Mouse (Mus musculus) stomach, embryonic 15.5 days (tissue): Measurements from ENCODE around the gene Pacs2. TPM values are rescaled to one million over a fixed set of nuclear protein-coding genes. Genes with fewer than 3 reads are reported as not detected.
A peak's percentile ranks its signal among the peaks of the same experiment; 100 is the strongest.

Experiments
- ATAC-seq: fragments of 200-750 bp; cut with Nextera tagmentation; 2 replicates; pipeline ENCODE4 v1.8.0; 2017; ENCODE audit warnings: low read depth, moderate number of reproducible peaks, moderate TSS enrichment; ENCODE audit not compliant: insufficient read depth, low FRiP score
- H3K27ac ChIP-seq: fragments of 300-500 bp; sonication (generic); 2 replicates; pipeline ENCODE4 v1.5.1; 2015; ENCODE audit warnings: mild to moderate bottlenecking, inconsistent platforms
- H3K27me3 ChIP-seq: fragments of 300-500 bp; sonication (generic); replicated peaks from 2 replicates; pipeline ENCODE4 v1.6.1; 2015; ENCODE audit warnings: inconsistent platforms
- H3K36me3 ChIP-seq: fragments of 300-500 bp; sonication (generic); 2 replicates; pipeline ENCODE4 v1.6.1; 2015; ENCODE audit warnings: inconsistent platforms
- H3K4me1 ChIP-seq: fragments of 300-500 bp; sonication (generic); 2 replicates; pipeline ENCODE4 v1.6.1; 2015; ENCODE audit warnings: inconsistent platforms
- H3K4me2 ChIP-seq: fragments of 300-500 bp; sonication (generic); 2 replicates; pipeline ENCODE4 v1.6.1; 2015; ENCODE audit warnings: mild to moderate bottlenecking, inconsistent platforms
- H3K4me3 ChIP-seq: fragments of 300-500 bp; sonication (generic); replicated peaks from 2 replicates; pipeline ENCODE4 v1.5.1; 2015; ENCODE audit warnings: inconsistent platforms
- H3K9ac ChIP-seq: fragments of 300-500 bp; sonication (generic); 2 replicates; pipeline ENCODE4 v1.6.1; 2015; ENCODE audit warnings: inconsistent platforms
- H3K9me3 ChIP-seq: fragments of 300-500 bp; sonication (generic); 2 replicates; pipeline ENCODE4 v1.6.1; 2016; ENCODE audit warnings: inconsistent platforms
- WGBS: fragments of 180-500 bp; shearing (Covaris S2); methylation state at CpG from one replicate; pipeline ENCODE4 v1.1.7; 2015; 5-methylcytosine and 5-hydroxymethylcytosine counted together
- polyA plus RNA-seq: library from polyadenylated mRNA; unstranded; fragments of >200 nt; fragmentation: Nextera tagmentation; extraction: Ambion mirVana; gene quantifications from 2 replicates; pipeline ENCODE4 v1.2.1, GENCODE M21; 2015

Pacs2 gene
- polyA plus RNA-seq, 1 experiment from 2014 or later = 12.1 TPM

DNA sequence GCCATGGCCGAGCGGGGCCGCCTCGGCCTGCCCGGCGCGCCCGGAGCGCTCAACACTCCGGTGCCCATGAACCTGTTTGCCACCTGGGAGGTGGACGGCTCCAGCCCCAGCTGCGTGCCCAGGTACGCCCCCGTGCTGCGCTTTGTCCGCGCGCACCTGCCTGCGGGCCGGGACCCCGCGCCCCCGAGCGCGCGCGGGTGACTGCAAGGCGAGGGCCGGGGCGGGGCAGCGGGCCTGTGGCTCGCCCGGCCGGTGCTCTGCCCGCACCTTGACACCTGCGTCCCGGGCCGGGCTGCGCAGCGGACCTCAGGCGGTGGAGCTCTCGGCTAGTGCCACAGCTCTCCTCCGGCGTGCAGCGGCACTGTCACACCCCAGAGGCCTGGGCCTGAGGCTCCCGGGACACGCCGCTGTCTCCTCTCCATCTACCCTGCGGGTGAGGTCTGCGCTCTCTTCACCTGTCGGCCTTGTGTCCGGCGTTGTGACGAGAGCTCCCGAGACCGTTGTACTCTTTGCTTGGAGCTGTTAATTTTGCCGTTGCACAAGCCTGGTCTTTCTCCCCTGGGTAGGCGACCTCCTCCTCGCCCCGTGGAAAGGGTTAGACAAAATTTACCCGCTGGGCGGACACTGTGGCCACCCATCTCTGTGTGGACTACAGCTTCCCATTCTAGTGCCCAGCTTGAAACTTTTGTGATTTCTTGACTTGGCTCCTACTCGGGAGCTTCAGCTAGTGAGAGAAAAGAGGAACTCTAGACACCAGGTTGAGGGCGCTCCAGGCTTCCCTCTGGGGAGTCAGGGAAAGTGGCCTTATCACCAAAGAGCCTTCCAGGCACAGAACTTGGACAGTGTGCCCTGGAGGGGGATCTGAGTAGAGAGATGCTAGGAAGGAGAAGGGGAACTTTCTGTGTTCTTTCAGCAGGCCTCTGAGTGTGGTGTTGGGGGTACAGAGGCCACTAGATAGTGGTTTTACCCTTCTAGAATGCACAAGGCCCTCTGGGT lies 551 bp downstream of the Pacs2 start:
- Histone ChIP-seq H3K4me1 (peaks cover 31% of the 10 kb centered on the region), H3K4me2 (peak overlapping the region; percentile 87), H3K36me3 (no peaks in the 10 kb centered on the region), H3K9ac (peak overlapping the region; percentile 92), H3K4me3 (peak overlapping the region; percentile 95), H3K27me3 (no peaks in the 10 kb centered on the region), H3K27ac (peak overlapping the region; percentile 76), H3K9me3 (no peaks in the 10 kb centered on the region)
- ATAC-seq = peak; percentile 15
- 2% methylated on average over 59 of the region's 64 CpGs for WGBS

DNA sequence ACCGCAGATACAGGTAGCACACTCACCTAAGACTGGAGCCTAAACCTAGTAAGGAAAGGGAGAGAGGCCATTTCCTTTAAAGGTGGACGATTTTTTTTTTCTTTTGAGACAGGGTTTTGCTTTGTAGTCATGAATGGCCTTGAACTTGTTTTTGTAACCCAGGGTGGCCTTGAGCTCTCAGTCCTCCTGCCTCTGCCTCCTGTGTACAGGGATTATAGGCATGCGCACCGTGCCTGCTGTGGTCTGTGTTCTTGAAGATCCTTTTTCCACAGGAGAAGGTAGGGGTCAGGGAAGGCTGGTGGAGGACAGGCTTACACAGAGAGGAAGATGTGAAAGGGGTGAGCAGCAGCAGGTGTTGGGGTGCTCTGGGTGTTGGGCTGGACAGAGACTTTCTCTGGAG lies 1.6 kb downstream of the Pacs2 start:
- no peak overlapping the region for H3K27ac ChIP-seq
- no peaks in the 10 kb centered on the region for H3K9me3 ChIP-seq
- no peak overlapping the region for H3K9ac ChIP-seq
- H3K4me2 ChIP-seq = peak overlapping the region; percentile 87
- peak overlapping the region; percentile 95; the same call in 1 of the 2 replicates for H3K4me3 ChIP-seq
- no peak for ATAC-seq
- H3K27me3 ChIP-seq = no peaks in the 10 kb centered on the region
- no peaks in the 10 kb centered on the region for H3K36me3 ChIP-seq
- H3K4me1 ChIP-seq = peaks cover 31% of the 10 kb centered on the region
- WGBS = 72% methylated on average over 4 of the region's 4 CpGs

DNA sequence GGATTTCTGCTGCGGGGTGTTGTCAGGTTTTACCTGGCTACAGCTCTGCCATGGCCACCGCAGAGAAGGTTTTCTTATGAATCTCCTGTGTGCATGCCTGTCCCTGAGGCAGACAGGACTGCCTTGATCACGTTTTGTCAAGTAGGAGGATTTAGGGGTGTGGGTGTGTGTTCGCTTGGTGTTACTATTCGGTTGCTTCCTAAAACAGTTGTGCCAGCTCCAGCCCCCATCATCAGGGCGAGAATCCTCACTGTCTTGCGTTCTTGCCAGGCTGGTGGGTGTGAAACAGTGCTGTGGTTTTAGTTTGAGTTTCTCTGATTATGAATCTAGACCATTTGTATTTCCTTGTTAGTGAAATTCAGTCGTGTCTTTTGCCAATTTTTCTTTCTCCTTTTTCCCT lies 2.7 kb downstream of the Pacs2 start:
- Histone ChIP-seq H3K9ac (no peak overlapping the region), H3K9me3 (no peaks in the 10 kb centered on the region), H3K4me2 (no peak overlapping the region), H3K27ac (no peak overlapping the region), H3K27me3 (no peaks in the 10 kb centered on the region), H3K4me1 (peaks cover 31% of the 10 kb centered on the region), H3K4me3 (no peak overlapping the region), H3K36me3 (no peaks in the 10 kb centered on the region)
- WGBS = 65% methylated on average over 8 of the region's 8 CpGs
- ATAC-seq = no peak

DNA sequence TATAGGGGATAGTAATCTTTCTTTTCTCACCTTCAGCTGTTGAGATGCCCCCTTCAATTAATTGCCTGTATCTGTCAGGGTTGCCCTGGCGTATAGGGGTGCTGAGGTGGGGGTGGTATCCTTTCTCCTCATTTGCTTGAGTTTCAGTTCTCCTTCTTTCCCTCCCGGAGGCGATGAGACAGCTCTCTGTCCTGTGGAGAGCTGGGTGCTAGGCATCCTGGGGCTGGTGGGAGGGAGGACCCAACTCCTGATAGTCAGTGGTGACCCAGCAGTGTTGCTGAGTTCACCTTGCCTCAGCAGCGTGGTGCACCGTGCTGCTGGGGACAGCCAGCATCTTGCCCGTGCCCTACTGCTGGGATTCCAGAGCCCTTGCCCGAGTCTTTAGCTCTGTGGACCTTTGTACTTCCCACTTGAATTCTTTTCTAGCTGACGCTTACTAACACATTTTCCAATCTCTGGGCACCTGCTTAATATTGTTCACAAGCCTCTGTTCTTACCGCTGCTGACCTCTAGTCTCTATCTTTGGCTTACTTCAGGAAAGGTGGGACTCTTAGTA lies 3.2 kb downstream of the Pacs2 start:
- Histone ChIP-seq H3K27ac (no peak overlapping the region), H3K4me3 (no peak overlapping the region), H3K9ac (no peak overlapping the region), H3K36me3 (no peaks in the 10 kb centered on the region), H3K9me3 (no peaks in the 10 kb centered on the region), H3K4me2 (no peak overlapping the region), H3K27me3 (no peaks in the 10 kb centered on the region), H3K4me1 (peaks cover 30% of the 10 kb centered on the region)
- 73% methylated on average over 9 of the region's 9 CpGs for WGBS
- no peak for ATAC-seq

DNA sequence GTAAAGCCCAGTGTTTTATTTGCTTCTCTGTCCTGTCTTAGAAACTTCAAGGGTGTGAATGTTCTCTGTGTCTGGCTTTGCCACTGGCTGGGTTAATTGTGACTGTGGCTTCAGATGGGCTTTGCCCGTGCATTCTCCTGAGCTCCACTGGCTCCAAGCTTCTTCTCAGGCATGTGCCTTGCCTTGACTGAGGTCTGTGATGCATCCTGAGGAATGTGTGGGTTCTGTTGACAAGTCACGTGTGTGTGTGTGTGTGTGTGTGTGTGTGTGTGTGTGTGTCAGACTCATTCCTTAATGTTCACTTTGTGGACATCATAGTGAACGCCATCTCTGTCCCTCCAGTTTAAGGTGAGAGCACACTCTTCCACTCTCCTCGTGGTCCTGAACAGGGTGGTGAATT lies 4.5 kb downstream of the Pacs2 start:
- H3K4me2 ChIP-seq = no peak overlapping the region
- H3K4me1 ChIP-seq = peaks cover 18% of the 10 kb centered on the region
- no peaks in the 10 kb centered on the region for H3K27me3 ChIP-seq
- WGBS = 71% methylated on average over 4 of the region's 4 CpGs
- no peak overlapping the region for H3K9ac ChIP-seq
- H3K4me3 ChIP-seq = no peak overlapping the region
- no peak for ATAC-seq
- no peak overlapping the region for H3K27ac ChIP-seq
- no peaks in the 10 kb centered on the region for H3K36me3 ChIP-seq
- H3K9me3 ChIP-seq = no peaks in the 10 kb centered on the region

DNA sequence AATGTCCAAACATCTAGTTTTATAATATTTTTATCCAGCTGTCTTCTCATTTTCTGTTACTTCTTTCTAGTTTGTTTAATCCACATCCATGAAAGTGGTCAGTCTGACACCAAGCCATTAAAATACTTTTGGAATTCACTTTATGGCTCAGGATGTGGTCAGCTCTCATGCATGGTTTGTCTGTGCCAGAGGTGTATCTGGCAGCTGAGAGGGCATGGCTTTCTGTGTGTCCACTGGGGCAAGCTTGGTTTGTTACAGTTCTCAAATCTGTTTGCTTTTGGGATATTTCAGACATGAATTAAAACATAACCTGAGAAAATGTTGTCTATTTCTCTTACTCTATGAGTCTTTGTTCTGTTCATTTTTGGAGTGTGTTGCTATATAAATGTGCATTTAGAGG lies 7.2 kb downstream of the Pacs2 start:
- Histone ChIP-seq H3K36me3 (0 out of 2 replicates have a peak, but pooled peaks cover 3% of the 10 kb centered on the region), H3K4me3 (no peak overlapping the region), H3K27me3 (no peaks in the 10 kb centered on the region), H3K27ac (no peak overlapping the region), H3K4me1 (peaks cover 9% of the 10 kb centered on the region; the same call in 1 of the 2 replicates), H3K4me2 (no peak overlapping the region), H3K9ac (no peak overlapping the region), H3K9me3 (no peaks in the 10 kb centered on the region)
- ATAC-seq = no peak

GRCm38 (mm10) chr12:113023082-113023481 lies 8.8 kb downstream of the Pacs2 start:
- WGBS = 79% methylated on average over 4 of the region's 4 CpGs
- ATAC-seq = no peak
- Histone ChIP-seq H3K27me3 (no peaks in the 10 kb centered on the region), H3K36me3 (0 out of 2 replicates have a peak, but pooled peaks cover 3% of the 10 kb centered on the region), H3K27ac (no peak overlapping the region), H3K9me3 (no peaks in the 10 kb centered on the region), H3K4me1 (0 out of 2 replicates have a peak, but pooled peaks cover 2% of the 10 kb centered on the region), H3K4me3 (no peak overlapping the region), H3K4me2 (no peak overlapping the region), H3K9ac (no peak overlapping the region)

GRCm38 (mm10) chr12:113026557-113026956 lies 12.2 kb downstream of the Pacs2 start:
- H3K9me3 ChIP-seq = no peaks in the 10 kb centered on the region
- H3K4me2 ChIP-seq = no peak overlapping the region
- 0 out of 2 replicates have a peak, but pooled peaks cover 3% of the 10 kb centered on the region for H3K36me3 ChIP-seq
- no peak overlapping the region for H3K9ac ChIP-seq
- H3K27me3 ChIP-seq = no peaks in the 10 kb centered on the region
- 97% methylated on average over 1 of the region's 1 CpGs for WGBS
- no peak for ATAC-seq
- no peak overlapping the region for H3K27ac ChIP-seq
- no peak overlapping the region for H3K4me3 ChIP-seq
- H3K4me1 ChIP-seq = 0 out of 2 replicates have a peak, but pooled peaks cover 16% of the 10 kb centered on the region

- 88% methylated on average over 2 of the region's 2 CpGs for WGBS
- Histone ChIP-seq H3K9me3 (no peaks in the 10 kb centered on the region), H3K9ac (no peak overlapping the region), H3K27me3 (no peaks in the 10 kb centered on the region), H3K4me1 (0 out of 2 replicates have a peak, but pooled peaks cover 21% of the 10 kb centered on the region), H3K4me2 (no peak overlapping the region), H3K36me3 (0 out of 2 replicates have a peak, but pooled peaks cover 3% of the 10 kb centered on the region), H3K27ac (no peak overlapping the region), H3K4me3 (no peak overlapping the region)
- no peak for ATAC-seq
Observed at GRCm38 (mm10) chr12:113027495-113027894, 13.2 kb downstream of the Pacs2 start.

- Histone ChIP-seq H3K9me3 (no peaks in the 10 kb centered on the region), H3K9ac (no peak overlapping the region), H3K4me2 (no peak overlapping the region), H3K36me3 (0 out of 2 replicates have a peak, but pooled peaks cover 3% of the 10 kb centered on the region), H3K27me3 (no peaks in the 10 kb centered on the region), H3K4me1 (0 out of 2 replicates have a peak, but pooled peaks cover 23% of the 10 kb centered on the region), H3K4me3 (no peak overlapping the region), H3K27ac (no peak overlapping the region)
- ATAC-seq = no peak
- 75% methylated on average over 5 of the region's 5 CpGs for WGBS
Observed at GRCm38 (mm10) chr12:113028067-113028466, 13.8 kb downstream of the Pacs2 start.

DNA sequence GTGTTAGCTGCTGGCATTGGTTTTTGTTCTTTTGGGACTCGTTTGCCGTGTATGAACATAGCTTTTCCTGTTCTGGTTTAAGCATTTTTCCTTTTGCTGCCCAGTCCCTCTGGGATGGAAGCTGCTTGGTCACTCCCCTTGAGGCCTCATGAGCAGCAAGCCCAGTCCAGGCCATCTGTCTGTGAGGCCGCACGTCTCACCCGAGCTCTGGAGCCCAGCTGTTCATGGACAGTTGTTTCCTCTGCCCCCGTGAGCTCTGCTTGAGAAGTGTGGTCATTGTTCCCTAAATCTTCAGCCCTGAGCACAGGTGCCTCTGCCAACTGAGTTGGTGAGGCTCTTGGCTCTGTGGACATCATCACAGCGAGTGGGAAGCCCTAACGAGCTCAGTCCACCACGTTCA lies 14.6 kb downstream of the Pacs2 start:
- Histone ChIP-seq H3K9me3 (no peaks in the 10 kb centered on the region), H3K27ac (no peak overlapping the region), H3K27me3 (no peaks in the 10 kb centered on the region), H3K4me2 (no peak overlapping the region), H3K9ac (no peak overlapping the region), H3K36me3 (0 out of 2 replicates have a peak, but pooled peaks cover 3% of the 10 kb centered on the region), H3K4me3 (no peak overlapping the region), H3K4me1 (0 out of 2 replicates have a peak, but pooled peaks cover 23% of the 10 kb centered on the region)
- ATAC-seq = no peak
- WGBS = 74% methylated on average over 9 of the region's 9 CpGs

GRCm38 (mm10) chr12:113030046-113030445 lies 15.7 kb downstream of the Pacs2 start:
- H3K4me3 ChIP-seq = no peak overlapping the region
- H3K36me3 ChIP-seq = 0 out of 2 replicates have a peak, but pooled peaks cover 3% of the 10 kb centered on the region
- no peaks in the 10 kb centered on the region for H3K9me3 ChIP-seq
- WGBS = 53% methylated on average over 4 of the region's 4 CpGs
- no peak overlapping the region for H3K4me2 ChIP-seq
- 0 out of 2 replicates have a peak, but pooled peaks cover 20% of the 10 kb centered on the region for H3K4me1 ChIP-seq
- H3K9ac ChIP-seq = no peak overlapping the region
- no peaks in the 10 kb centered on the region for H3K27me3 ChIP-seq
- ATAC-seq = no peak
- H3K27ac ChIP-seq = no peak overlapping the region
